ENCODE assay signal across 25 mouse cellular contexts in the genomic region with DNA sequence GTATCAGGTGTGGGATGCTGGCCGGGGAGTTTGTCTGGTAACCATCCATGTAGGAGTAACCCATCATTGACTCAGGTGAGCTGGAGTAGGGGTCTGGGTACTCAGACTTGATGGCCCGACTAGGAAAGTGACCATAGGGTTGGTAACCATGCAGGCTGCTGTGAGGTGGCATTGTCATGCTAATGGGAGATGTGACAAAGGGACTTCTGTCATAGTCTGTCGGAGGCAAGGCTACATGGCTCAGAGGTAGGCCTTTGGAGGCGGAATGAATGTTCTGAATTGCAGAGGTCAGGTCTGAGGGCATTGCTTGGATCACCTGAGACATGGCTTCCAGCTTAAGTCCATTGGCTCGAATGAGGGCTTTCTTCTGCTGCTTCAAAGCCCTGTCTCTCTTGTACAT. TPM values are rescaled to one million over a fixed set of nuclear protein-coding genes. Genes with fewer than 3 reads are reported as not detected.
DNase-seq lines count a peak whose midpoint lies in the region; ATAC-seq and TF ChIP-seq lines count a peak whose summit lies in the region.
"Had no signal": no experiment of that assay in that cellular context is flagged by ENCODE, and none has a peak within 500 bp of the region (broad histone marks: within the 10 kb centered on the region; RNA-seq: fewer than 3 reads in every experiment).

No protein-coding gene starts in this region.

- 0 out of 2 replicates have a peak, but pooled peaks have one; percentile 8 for ATAC-seq in intestine, embryonic 16.5 days
- no peak for ATAC-seq in intestine, postnatal 0 days
- ATAC-seq: activated CD4-positive, CD25-positive, alpha-beta regulatory T cell, adult 4 months; forebrain, embryonic 13.5 days; forebrain, embryonic 15.5 days; Patski had no signal

- no peak overlapping the region for H3K4me3 ChIP-seq in intestine, embryonic 16.5 days (ENCODE audit: low read length)
- H3K4me3 ChIP-seq in intestine, postnatal 0 days (ENCODE audit: low read depth, low read length) = no peak overlapping the region
- H3K4me3 ChIP-seq: embryonic facial prominence, embryonic 13.5 days; embryonic facial prominence, embryonic 15.5 days; erythroblast, embryonic 14.5 days; forebrain, embryonic 10.5 days; forebrain, embryonic 13.5 days; forebrain, embryonic 15.5 days had no signal

- H3K27ac ChIP-seq in intestine, embryonic 16.5 days (ENCODE audit: low read length) = no peak overlapping the region
- no peak overlapping the region for H3K27ac ChIP-seq in intestine, postnatal 0 days (ENCODE audit: low read depth, low read length)
- H3K27ac ChIP-seq: embryonic facial prominence, embryonic 13.5 days; embryonic facial prominence, embryonic 15.5 days; forebrain, embryonic 10.5 days; forebrain, embryonic 13.5 days; forebrain, embryonic 15.5 days had no signal

- TF ChIP-seq CTCF in intestine, postnatal 0 days (IDR thresholded peaks at IDR 0.05; ENCODE audit: low read depth) = no peak

- no peaks in the 10 kb centered on the region for H3K27me3 ChIP-seq in intestine, embryonic 16.5 days (replicated peaks; ENCODE audit: control insufficient read depth, insufficient read depth, low read length)
- no peaks in the 10 kb centered on the region for H3K27me3 ChIP-seq in intestine, postnatal 0 days (replicated peaks; ENCODE audit: control insufficient read depth, insufficient read depth, low read length)

- H3K4me2 ChIP-seq in intestine, embryonic 16.5 days (ENCODE audit: low read depth, low read length) = no peak overlapping the region
- H3K4me2 ChIP-seq in intestine, postnatal 0 days (replicated peaks; ENCODE audit: low read depth) = no peak overlapping the region
- H3K4me2 ChIP-seq: embryonic facial prominence, embryonic 13.5 days; embryonic facial prominence, embryonic 15.5 days; forebrain, embryonic 13.5 days; forebrain, embryonic 15.5 days had no signal

- no peaks in the 10 kb centered on the region for H3K36me3 ChIP-seq in intestine, embryonic 16.5 days (ENCODE audit: control insufficient read depth, insufficient read depth, low read length)
- peaks cover 8% of the 10 kb centered on the region; the same call in 1 of the 2 replicates for H3K36me3 ChIP-seq in intestine, postnatal 0 days (ENCODE audit: control insufficient read depth, insufficient read depth)
- H3K36me3 ChIP-seq: embryonic facial prominence, embryonic 13.5 days; embryonic facial prominence, embryonic 15.5 days; forebrain, embryonic 10.5 days; forebrain, embryonic 15.5 days; G1E had no signal

- WGBS in intestine, embryonic 16.5 days = 82% methylated on average over 5 of the region's 5 CpGs
- 86% methylated on average over 5 of the region's 5 CpGs for WGBS in intestine, postnatal 0 days

- no peaks in the 10 kb centered on the region for H3K9me3 ChIP-seq in intestine, embryonic 16.5 days (ENCODE audit: control insufficient read depth, low read length)
- no peaks in the 10 kb centered on the region for H3K9me3 ChIP-seq in intestine, postnatal 0 days (ENCODE audit: control insufficient read depth)
- H3K9me3 ChIP-seq: embryonic facial prominence, embryonic 13.5 days; embryonic facial prominence, embryonic 15.5 days; forebrain, embryonic 10.5 days; forebrain, embryonic 13.5 days; forebrain, embryonic 15.5 days had no signal

- no peak overlapping the region for H3K9ac ChIP-seq in intestine, embryonic 16.5 days (ENCODE audit: low read depth, low read length)
- no peak overlapping the region for H3K9ac ChIP-seq in intestine, postnatal 0 days (ENCODE audit: low read depth, low read length)
- H3K9ac ChIP-seq: embryonic facial prominence, embryonic 13.5 days; embryonic facial prominence, embryonic 15.5 days; forebrain, embryonic 13.5 days; forebrain, embryonic 15.5 days had no signal

- peaks cover 6% of the 10 kb centered on the region; the same call in 1 of the 2 replicates for H3K4me1 ChIP-seq in intestine, embryonic 16.5 days (ENCODE audit: control insufficient read depth, insufficient read depth, low read length)
- H3K4me1 ChIP-seq in intestine, postnatal 0 days (replicated peaks; ENCODE audit: control insufficient read depth, insufficient read depth, low read length) = no peaks in the 10 kb centered on the region
- H3K4me1 ChIP-seq: embryonic facial prominence, embryonic 15.5 days; forebrain, embryonic 13.5 days had no signal

- DNase-seq in R1 (ENCODE audit: low read depth, low spot score) = peak; percentile 14
- DNase-seq in layer of hippocampus, adult 9-11 months = no peak
- no peak for DNase-seq in adrenal gland, adult 8-10 months
- DNase-seq: adrenal gland, postnatal 10 days; adrenal gland, postnatal 25 days; cerebellum, adult 11 months; cerebellum, adult 18-20 months; cerebellum, adult 8-10 months; cerebellum, adult 9-11 months; cerebellum, postnatal 14 days; cerebellum, postnatal 36 days; embryo, embryonic 11 days had no signal

RNA-seq across cellular contexts. Expression of a gene that starts 19.6 kb away (rescaled TPM):
- polyA plus RNA-seq in intestine, embryonic 16.5 days (2015; fragmentation: Nextera tagmentation; extraction: Ambion mirVana) = 8.4 and 9.0 TPM in 2 replicates
- polyA plus RNA-seq in intestine, postnatal 0 days (2015; fragmentation: Nextera tagmentation; extraction: Ambion mirVana) = 3.9 and 4.9 TPM in 2 replicates
- total RNA-seq in adrenal gland, adult 8-10 months (2022) = 1 to 10 TPM; 1.7 to 4.0 (median 2.6) TPM
- total RNA-seq: common myeloid progenitor, adult 5-6 weeks had no signal
- polyA plus RNA-seq: C2C12, G1E had no signal
